Mouse (Mus musculus) cerebellum, adult 2 months (tissue): ENCODE measurements at regions not wholly inside any gene's neighbourhood (a gene's known extent, or its start where the extent isn't known, plus 50 kb on each side); places are given as distances from the start of the nearest gene placed in this dataset.

ENCODE experiments used
- CTCF ChIP-seq: fragments of 200-500 bp; IDR thresholded peaks from 2 replicates; pipeline ENCODE4 v1.5.1; 2011; ENCODE audit warnings: low read depth, mild to moderate bottlenecking, control low read depth, low read length, moderate library complexity, borderline replicate concordance; ENCODE audit not compliant: insufficient read depth
- POLR2A ChIP-seq: fragments of 200-500 bp; IDR thresholded peaks from 2 replicates; pipeline ENCODE4 v1.6.1; 2011; ENCODE audit warnings: low read length, control low read depth, borderline replicate concordance; ENCODE audit not compliant: insufficient read depth

DNA sequence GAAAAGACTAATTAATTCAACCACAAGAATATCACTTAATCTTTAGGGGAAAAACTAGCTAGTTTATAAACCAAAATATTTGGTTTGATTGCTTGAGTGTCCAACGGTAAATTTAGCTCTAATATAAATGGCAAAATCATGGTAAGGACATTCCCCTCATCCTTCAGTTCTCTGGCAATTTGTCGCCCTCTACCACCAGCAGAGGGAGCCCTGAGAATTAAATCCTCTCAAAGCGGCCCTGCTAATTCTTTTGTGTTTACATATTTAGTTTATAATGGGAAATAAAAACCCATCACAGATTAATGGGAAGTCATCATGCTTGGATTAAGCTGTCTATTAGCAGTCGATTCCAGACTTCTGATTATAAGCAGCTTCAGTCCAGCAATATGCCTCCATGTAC, 54.5 kb upstream of the Atp5g3 start:
- TF ChIP-seq CTCF (peak; percentile 62; the same call in 1 of the 2 replicates), POLR2A (no peak)
